Comparison of ENCODE assay signal across 11 mouse cellular contexts in genomic region chr2:31912575-31912974, GRCm38 (mm10). TPM values are rescaled to one million over a fixed set of nuclear protein-coding genes. Genes with fewer than 3 reads are reported as not detected.
A peak's percentile ranks its signal among the peaks of the same experiment; 100 is the strongest.
DNase-seq lines count a peak whose midpoint lies in the region; ATAC-seq and TF ChIP-seq lines count a peak whose summit lies in the region.
"Had no signal": no experiment of that assay in that cellular context is flagged by ENCODE, and none has a peak within 500 bp of the region (broad histone marks: within the 10 kb centered on the region; RNA-seq: fewer than 3 reads in every experiment).

No protein-coding gene starts in this region.

- WGBS in heart, embryonic 11.5 days (ENCODE audit: insufficient replicate concordance) = 65% methylated on average over 4 of the region's 4 CpGs
- WGBS in lung, embryonic 14.5 days = 60% methylated on average over 4 of the region's 4 CpGs

- TF ChIP-seq CTCF in lung, embryonic 14.5 days (IDR thresholded peaks at IDR 0.05; ENCODE audit: low read depth) = peak; percentile 78

- ATAC-seq in heart, embryonic 11.5 days (replicated peaks; ENCODE audit: insufficient number of reproducible peaks, low FRiP score, low TSS enrichment) = no peak
- ATAC-seq in lung, embryonic 14.5 days (ENCODE audit: insufficient read depth) = no peak

- H3K9ac ChIP-seq in heart, embryonic 11.5 days (ENCODE audit: low read depth, low read length) = no peak overlapping the region
- H3K9ac ChIP-seq in lung, embryonic 14.5 days = no peak overlapping the region
- H3K9ac ChIP-seq: limb, embryonic 12.5 days; midbrain, embryonic 12.5 days had no signal

- no peak overlapping the region for H3K4me2 ChIP-seq in heart, embryonic 11.5 days
- no peak overlapping the region for H3K4me2 ChIP-seq in lung, embryonic 14.5 days
- H3K4me2 ChIP-seq: limb, embryonic 12.5 days; midbrain, embryonic 12.5 days had no signal

- H3K27ac ChIP-seq in heart, embryonic 11.5 days (ENCODE audit: low read depth, low read length) = no peak overlapping the region
- no peak overlapping the region for H3K27ac ChIP-seq in lung, embryonic 14.5 days (ENCODE audit: low read depth)
- H3K27ac ChIP-seq: limb, embryonic 12.5 days; midbrain, embryonic 12.5 days had no signal

- no peaks in the 10 kb centered on the region for H3K9me3 ChIP-seq in heart, embryonic 11.5 days (replicated peaks; ENCODE audit: control insufficient read depth, low read length)
- H3K9me3 ChIP-seq in lung, embryonic 14.5 days (ENCODE audit: low read depth, low read length) = no peaks in the 10 kb centered on the region
- H3K9me3 ChIP-seq: limb, embryonic 12.5 days; midbrain, embryonic 12.5 days had no signal

- peak; percentile 27 for DNase-seq in heart, postnatal 4 days
- DNase-seq in lung, embryonic 14.5 days = peak; percentile 45
- DNase-seq in lung, postnatal 10 days = no peak
- DNase-seq in R1 (ENCODE audit: low read depth, low spot score) = peak; percentile 28
- peak; percentile 67 for DNase-seq in retina, embryonic 14.5 days (ENCODE audit: low spot score)
- no peak for DNase-seq in thymus, postnatal 14 days
- no peak for DNase-seq in frontal cortex, postnatal 25 days (ENCODE audit: low spot score in 2 of 2)
- DNase-seq: right cerebral cortex, adult 18-20 months had no signal

- no peaks in the 10 kb centered on the region for H3K36me3 ChIP-seq in heart, embryonic 11.5 days (ENCODE audit: control insufficient read depth, insufficient read depth, low read length)
- H3K36me3 ChIP-seq in lung, embryonic 14.5 days (ENCODE audit: insufficient read depth) = no peaks in the 10 kb centered on the region
- H3K36me3 ChIP-seq: limb, embryonic 12.5 days; midbrain, embryonic 12.5 days had no signal

- H3K27me3 ChIP-seq in heart, embryonic 11.5 days (ENCODE audit: control insufficient read depth, insufficient read depth, low read length) = no peaks in the 10 kb centered on the region
- no peaks in the 10 kb centered on the region for H3K27me3 ChIP-seq in lung, embryonic 14.5 days (ENCODE audit: insufficient read depth, low read length)

- H3K4me3 ChIP-seq in heart, embryonic 11.5 days (ENCODE audit: low read depth, low read length) = no peak overlapping the region
- no peak overlapping the region for H3K4me3 ChIP-seq in lung, embryonic 14.5 days (ENCODE audit: low read depth, low read length)
- H3K4me3 ChIP-seq: limb, embryonic 12.5 days; midbrain, embryonic 12.5 days had no signal

- H3K4me1 ChIP-seq in heart, embryonic 11.5 days (ENCODE audit: control insufficient read depth, insufficient read depth, low read length) = no peaks in the 10 kb centered on the region
- H3K4me1 ChIP-seq in lung, embryonic 14.5 days (ENCODE audit: insufficient read depth) = no peaks in the 10 kb centered on the region
- H3K4me1 ChIP-seq: limb, embryonic 12.5 days; midbrain, embryonic 12.5 days had no signal

RNA-seq across cellular contexts. Expression of gene Lamc3, which starts 25.5 kb away (rescaled TPM):
- total RNA-seq in heart, postnatal 4 days (2021) = under 1 TPM; 0.62 to 0.95 TPM
- 1.0 and 1.5 TPM in 2 replicates for polyA plus RNA-seq in heart, embryonic 11.5 days (2014; fragmentation: Nextera tagmentation; extraction: Ambion mirVana)
- polyA plus RNA-seq in lung, embryonic 14.5 days (2014; fragmentation: Nextera tagmentation; extraction: Ambion mirVana) = 0.80 and 0.87 TPM in 2 replicates

RNA-seq across cellular contexts. Expression of gene Aif1l, which starts 37.4 kb away (rescaled TPM):
- total RNA-seq in heart, postnatal 4 days (2021) = 10 to 100 TPM; 21.1 to 24.0 TPM
- polyA plus RNA-seq in heart, embryonic 11.5 days (2014; fragmentation: Nextera tagmentation; extraction: Ambion mirVana) = 83.7 and 101 TPM in 2 replicates
- polyA plus RNA-seq in lung, embryonic 14.5 days (2014; fragmentation: Nextera tagmentation; extraction: Ambion mirVana) = 39.8 and 42.3 TPM in 2 replicates

Comparison
In these comparisons a context has a peak if more than half of its experiments do, and no peak if none do; other contexts are left out.
1. DNase-seq: peak in heart, postnatal 4 days (single experiment), lung, embryonic 14.5 days (single experiment), R1 (single experiment) and retina, embryonic 14.5 days (single experiment); none in lung, postnatal 10 days (single experiment), thymus, postnatal 14 days (single experiment) and frontal cortex, postnatal 25 days (0 of 2).